Mouse (Mus musculus): ENCODE measurements at regions not wholly inside any gene's neighbourhood (a gene's known extent, or its start where the extent isn't known, plus 50 kb on each side); places are given as distances from the start of the nearest gene placed in this dataset.

DNA sequence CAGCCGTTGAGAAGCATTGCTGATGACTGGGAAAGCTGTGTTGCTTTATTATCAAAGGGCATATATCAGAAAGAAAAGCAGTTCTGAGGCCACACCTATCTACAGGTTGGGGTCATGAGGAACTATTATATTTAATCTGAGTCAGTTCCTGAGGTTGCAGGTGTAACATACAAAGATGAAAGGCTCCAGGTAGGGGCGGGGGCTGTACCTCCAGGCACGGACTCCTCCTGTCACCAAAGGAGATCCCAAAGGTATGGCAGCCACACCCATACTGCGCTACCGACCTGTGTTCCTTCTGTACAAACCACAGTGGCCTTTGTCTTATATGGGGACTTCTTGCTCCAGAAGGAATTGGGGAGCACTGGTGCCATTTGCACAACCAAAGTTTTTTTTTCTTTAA is 149.4 kb upstream of the Klf3 start:
- DNase-seq (ENCODE audit: low spot score in 2 of 2): no peak

DNA sequence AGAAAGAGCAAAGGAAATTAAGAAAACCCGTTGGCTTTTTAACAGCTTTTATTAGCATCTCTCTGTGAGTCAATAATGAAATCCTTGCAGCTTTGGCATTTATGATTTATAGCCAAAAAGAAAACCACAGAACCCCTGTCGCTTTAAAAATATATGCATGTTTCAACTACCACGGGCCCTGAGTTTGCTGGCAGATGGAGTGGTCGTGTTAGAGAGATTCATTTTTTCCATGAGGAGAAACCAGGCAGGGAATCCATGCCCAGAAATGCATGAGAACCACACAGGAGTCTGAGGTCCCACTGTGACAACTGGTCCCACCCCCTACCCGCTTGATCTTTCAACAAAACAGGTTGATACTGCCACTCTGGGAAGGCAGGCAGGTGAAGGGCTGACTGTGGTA is 147.9 kb upstream of the Klf3 start:
- DNase-seq (ENCODE audit: low spot score in 2 of 2): no peak

DNA sequence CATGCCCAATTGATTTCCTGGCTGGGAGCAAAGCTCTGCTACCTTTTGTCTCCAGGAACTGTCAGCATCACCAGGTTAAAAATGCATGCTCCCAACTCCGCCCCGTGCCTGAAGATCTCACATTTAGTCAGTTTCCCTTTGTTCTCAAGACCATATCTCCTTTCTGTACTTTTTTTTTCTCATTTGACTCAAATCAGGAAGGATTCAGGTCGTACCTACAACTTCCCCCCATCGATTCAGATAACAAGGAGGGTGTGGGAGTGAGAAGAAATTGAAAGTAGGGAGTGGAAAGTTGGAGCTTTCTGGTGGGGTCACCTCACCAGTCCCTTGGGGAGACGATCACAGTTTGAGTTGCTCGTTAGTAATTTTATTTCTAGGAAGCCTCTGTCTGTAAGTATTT is 141.2 kb upstream of the Klf3 start:
- no peak for DNase-seq (ENCODE audit: low spot score in 2 of 2)

DNA sequence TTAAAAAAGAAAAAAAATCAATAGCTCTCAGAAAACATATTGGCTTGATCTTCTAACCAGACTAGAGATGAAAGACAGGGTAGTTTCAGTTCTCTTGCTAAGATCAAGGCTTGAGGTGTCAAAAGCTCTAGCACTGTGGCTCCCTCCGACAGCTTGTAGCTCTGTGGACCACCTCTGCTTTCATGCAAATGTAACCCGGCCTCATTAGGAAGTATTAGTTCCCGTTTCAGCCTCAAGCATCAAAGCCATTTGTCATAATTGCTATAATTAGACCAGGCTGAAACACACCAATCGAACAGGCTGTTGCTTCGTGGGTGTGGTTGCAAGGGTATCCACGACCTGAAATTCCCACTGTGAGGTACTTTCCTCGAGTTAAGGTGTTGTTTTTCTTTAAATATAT is 140.7 kb upstream of the Klf3 start:
- no peak for DNase-seq (ENCODE audit: low spot score in 2 of 2)

DNA sequence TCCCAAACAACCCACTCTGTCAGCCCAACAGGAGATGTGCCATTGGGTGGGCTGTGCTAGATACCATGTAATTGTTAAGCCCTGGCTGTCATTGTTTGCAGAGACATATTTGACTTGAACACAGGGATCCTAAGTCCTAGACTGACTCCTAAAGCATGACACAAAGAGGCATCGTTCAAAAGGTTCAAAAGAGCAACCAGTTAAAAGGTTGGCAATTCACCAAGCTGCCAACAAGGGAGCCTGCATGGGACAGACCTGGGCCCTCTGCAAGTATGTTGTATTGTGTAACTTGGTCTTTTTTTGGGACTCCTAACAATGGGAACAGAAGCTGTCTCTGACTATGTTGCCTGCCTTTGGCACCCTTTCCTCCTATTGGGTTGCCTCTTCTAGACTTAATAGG is 139.4 kb upstream of the Klf3 start:
- no peak for DNase-seq (ENCODE audit: low spot score in 2 of 2)

DNA sequence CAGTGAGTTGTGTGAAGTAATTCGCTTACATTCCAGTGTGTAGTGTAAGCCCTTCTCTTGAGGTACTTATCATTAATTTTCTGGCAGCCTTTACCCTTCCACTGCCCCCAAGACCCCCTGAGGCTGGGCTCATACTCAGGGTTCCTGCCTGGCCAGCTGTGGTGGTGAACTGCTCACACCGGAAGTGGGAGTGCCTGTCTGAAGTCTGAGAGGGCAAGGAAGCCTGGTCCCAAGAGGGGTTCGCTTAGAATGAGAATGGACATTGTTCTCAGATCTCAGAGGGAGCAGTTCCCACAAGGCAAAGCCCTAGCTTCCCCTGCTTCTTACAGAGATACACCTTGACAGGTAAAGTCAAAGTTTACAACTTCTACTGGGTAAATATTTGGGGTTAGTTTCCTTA is 138.1 kb upstream of the Klf3 start:
- DNase-seq (ENCODE audit: low spot score in 2 of 2): no peak

DNA sequence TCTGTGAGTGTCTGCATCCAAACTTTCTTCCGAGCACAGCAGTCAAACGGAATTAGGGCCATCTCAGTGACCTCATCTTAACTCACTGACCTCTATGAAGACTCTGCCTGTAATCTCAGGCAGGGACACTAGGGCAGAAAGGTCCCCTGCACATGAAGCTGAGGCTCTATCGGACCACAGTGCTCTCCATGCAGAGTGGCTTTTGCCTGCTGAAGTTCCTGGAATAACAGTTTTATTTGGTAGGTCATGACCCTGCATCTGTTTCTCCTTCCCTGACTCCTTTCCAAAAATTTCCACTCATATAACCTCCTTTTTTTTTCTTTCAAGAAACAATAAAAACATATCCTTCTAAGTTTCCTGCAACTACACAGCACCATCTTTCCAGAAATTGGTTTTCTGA is 136.9 kb upstream of the Klf3 start:
- no peak for DNase-seq (ENCODE audit: low spot score in 2 of 2)

DNA sequence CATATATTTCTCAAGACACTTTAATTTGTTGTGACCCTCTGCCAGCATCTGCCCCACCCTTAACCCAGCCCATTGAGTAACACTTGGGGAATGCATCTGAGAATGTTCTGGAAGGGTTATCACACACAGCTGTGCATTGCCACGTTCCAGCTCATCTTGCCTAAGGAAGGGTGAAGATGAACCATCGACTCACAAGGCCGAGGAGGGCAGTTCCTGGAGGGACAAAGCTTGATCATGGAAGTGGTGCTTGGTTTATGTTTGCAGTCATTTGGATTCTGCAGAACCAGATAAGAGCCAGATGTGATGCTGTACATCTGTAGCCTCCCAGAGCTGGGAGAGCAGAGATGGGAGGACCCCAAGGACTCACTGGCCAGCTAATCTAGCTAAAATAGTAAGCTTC is 136.1 kb upstream of the Klf3 start:
- no peak for DNase-seq (ENCODE audit: low spot score in 2 of 2)

DNA sequence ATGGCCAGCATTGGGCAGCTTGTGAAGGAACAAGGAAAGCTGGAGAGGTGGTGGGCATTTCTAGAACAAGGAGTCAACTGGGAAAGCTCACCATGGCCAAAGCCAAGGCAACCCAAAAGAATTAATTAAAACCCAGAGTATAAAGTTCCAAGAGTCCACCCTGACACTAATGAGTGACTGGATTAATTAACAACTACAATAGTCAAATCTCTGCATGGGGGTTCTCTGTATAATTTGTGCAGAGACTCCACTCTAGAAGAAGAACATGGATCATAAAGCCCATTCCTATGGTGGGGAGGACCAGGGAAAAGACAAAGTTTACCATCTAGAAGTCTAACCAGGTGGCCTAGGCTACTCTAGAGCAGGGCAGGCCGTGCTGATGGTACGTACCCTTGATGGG is 129.3 kb upstream of the Klf3 start:
- DNase-seq (ENCODE audit: low spot score in 2 of 2): no peak

DNA sequence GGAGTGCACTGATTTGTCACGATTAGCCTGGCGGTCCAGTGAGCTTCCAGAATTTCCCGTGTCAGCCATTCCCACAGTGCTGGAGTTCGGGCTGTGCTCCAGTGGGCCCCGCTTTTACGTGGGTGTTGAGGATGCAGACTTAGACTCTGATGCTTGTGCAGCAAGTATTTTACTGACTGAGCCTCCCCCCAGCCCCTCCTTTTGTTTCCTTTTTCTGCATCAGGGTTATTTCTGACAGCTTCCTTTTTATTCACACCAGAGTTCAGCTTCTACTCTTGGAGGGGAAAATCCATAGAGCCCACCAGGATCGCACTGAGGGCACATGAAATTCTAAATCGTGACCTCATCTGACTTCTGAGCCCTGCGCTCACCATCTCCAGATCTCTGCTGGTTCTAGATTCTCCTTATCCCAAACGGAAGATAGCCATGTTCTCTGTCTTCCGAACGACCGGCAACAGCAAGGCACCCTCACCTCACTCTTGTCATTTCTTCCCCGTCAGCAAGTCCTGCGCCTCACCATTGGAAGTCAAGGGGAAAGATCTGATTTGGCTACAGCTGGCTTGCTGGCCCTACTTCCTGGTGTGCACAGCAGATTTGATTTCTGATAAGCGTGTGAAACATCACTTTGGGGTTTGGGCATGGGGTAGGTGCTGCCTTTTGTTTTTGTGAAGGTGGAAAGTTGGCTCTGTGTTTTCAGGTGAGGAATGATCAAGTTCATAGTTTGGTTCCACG is 126.8 kb upstream of the Klf3 start:
- DNase-seq (ENCODE audit: low spot score in 2 of 2): peak; percentile 35 to 43

DNA sequence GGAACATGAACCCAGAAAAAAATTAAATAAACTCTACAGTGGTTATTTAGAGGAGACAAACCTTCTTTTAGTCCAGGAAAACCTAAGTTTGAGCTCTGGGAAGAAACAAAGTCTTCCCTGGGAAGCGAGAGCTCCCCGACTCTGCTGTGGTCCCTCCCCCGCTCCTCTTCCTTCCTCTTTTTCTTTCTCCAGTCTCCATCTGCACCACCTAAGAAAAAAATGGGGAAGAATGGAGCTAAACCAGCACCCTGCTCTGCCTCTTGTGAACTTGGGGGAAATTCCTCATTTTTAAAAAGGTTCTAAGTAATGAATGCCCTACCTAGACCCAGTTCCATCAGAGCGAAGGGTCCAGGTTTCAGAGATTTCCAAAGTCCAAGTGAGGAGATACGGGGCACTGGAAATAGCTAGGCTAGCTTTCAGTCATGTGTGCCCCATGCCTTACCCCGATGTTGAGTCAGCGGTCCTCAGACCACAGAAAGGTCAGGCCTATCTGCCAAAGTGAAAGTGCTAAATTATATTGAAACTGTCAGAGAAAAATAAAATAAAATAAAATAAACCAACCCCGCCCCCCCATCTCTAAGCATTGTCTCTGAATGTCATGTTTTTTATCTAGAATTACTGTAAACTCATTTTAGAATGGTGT is 126.1 kb upstream of the Klf3 start:
- no peak for DNase-seq (ENCODE audit: low spot score in 2 of 2)

DNA sequence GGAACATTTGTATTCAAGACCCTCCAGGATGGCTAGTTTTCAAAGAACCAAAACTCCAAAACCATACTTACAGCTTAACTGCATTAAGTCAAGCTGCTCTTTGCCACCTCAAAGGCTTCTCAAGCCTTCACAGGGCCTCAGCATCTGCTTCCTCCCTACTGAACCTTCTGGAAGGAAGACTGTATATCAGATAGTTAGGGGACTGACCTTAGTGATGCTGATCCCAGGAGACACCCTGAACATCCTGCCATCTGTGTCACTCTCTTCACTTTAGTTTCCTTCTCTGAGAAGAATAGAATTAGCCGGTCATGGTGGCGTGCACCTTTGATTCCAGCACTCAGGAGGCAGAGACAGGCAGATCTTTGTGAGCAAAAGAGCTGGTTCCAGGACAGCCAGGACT is 124.5 kb upstream of the Klf3 start:
- no peak for DNase-seq (ENCODE audit: low spot score in 2 of 2)

DNA sequence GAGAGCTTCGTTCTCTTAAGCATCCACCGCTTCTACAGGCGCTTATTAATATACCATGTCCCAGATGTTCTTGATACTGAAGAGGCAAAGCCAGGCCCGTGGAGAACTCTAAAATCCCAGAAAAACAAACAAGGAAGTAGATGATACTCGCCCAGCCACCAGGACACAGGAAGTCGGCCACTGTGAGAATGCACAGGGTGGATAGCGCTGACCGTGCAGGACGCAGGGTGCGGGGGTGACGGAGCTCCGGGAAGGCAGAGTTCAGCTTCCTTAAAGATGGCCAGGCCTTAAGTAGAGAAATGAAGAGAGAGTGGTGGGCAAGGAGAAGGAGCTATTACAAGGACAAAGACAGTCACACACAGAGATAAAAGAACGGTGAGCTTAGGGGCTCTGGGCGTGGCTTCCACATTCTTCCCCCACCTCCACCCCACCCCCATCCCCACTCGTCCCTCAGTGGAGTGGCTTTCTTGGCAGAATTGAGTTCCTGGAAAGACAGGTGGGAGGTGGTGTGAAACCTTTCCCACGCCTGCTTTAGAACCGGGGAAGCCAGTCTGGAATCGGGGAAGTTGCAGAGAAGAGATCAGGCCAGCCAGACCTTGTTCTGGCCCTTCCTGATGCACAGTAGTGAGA is 123.1 kb upstream of the Klf3 start:
- peak in 1 of 2 experiments; percentile 60 for DNase-seq (ENCODE audit: low spot score in 2 of 2)

DNA sequence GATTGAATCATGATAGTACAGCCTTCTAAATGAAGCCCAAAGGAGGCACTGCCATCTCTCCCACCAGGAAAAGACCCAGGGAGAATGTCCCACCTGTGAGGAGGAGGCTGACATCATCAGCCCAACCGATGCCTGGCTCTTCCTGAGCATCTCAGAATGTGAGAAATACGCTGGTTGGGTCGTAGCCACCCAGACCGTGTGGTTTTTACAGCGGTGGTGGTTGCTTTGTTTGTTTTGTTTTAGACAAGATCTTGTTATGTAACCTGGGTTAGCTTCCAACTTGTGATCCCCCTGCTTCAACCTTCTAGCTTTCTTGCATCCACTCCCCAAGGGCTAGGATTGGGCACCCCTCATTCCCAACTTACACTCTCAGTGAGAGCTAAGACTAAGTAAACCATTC is 122.0 kb upstream of the Klf3 start:
- no peak for DNase-seq (ENCODE audit: low spot score in 2 of 2)

DNA sequence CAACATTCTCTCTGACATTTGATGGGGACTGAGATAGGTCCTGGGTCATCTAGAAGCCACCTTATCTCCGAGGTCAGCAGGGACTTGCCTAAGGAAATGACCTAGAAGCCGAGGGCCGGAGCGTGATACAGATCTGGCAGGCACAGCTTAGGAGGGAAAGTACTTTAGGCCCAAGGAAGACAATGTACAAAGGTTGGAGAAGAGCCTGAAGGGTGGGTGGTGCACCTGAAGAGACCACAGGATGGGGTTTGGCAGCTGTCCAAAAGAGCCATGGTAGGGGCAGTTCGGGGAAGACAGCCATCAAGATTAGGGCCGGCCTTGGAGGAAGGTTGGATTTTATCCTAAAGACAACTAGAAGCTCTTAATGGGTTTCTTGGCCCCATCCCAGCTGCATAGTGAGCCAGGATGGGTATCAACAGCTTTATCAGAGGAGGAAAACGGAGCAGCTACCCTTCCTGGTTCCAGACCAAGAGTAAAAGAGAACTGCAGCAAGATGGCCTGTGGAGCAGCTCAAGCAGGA is 120.8 kb upstream of the Klf3 start:
- no peak for DNase-seq (ENCODE audit: low spot score in 2 of 2)

DNA sequence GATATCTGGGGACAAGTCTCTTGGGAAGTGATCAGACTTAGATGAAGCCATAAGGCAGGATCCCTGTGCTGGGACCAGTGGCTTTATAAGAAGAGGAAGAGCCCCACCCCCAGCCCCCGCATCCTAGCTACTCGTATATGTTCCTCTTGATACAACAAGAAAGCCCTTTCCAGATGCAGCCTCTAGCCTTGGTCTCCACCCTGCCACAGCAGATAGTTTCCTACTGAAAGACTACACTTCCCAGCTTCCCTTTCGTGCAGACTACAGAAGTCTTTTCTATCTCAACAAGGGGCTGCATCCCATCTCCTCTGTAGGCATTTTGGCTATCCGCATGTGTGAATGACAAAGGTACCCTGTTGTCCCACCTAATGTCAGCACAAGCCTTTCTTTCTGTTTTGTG is 119.8 kb upstream of the Klf3 start:
- no peak for DNase-seq (ENCODE audit: low spot score in 2 of 2)

DNA sequence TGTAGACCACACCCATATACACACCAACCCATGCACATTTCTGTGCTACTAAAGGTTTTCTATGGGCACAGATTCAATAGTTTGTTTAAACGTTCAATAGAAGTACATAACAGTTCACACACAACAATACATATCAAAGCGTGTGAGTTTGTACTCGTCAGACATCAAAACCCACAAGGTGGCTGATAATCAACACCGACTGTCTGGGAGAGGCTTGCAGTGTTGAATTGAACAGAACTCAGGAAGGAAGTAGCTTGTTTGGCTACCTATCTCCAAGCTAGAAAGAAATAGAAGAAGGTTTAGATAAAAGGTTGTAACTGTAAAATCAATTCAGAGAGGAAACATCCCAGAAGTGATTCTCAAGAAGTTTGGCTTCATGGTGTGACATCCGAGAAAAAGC is 118.9 kb upstream of the Klf3 start:
- no peak for DNase-seq (ENCODE audit: low spot score in 2 of 2)

DNA sequence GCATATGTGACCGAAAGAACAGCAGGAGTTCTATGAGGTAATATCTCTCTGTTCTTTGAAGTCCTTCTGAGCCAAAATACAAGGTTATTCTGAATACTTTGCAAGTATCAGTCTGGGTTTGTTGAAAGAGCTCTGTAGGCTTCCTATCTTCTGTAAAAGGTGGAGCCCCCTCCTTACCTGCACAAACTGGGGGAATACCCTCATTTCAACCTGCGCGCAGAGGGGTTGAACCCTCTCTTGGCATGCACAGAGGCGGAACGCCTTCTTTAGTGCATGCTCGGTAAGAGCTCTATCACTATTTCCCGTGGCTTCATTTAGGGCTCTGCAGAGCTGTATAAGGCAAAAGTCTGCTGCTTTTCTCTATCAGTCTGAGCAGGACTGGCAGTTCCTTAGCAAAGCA is 113.0 kb upstream of the Klf3 start:
- DNase-seq (ENCODE audit: low spot score in 2 of 2): no peak

DNA sequence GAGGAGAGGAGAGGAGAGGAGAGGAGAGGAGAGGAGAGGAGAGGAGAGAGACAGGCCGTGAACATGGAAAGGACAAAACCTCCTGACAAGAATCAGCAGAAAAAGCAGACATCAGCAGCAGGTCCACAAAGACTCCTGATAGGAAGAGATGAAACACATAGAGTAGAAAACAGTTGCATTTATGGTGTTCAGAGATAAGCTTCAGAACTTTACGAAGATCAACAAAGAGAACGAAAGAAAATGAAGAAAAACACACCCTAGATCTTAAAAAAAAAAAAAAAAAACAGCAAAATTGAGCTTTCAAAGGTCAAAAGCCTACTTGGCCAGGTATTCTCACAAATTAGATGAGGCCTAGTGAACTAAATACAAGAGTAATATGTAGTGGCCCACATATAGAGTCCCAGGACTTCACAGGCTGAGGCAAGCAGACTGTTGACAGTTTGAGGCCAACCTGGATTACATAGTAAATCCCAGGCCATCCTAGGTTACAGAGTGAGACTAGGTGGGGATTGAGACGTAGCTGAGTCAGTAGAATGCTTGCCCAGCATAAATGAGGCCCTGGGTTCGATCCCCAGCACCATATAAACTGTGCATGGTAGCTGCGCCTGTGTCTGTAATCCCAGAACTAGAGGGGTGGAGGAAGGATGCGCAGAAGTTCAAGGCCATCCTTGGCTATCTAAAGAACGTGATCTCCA is 111.6 kb upstream of the Klf3 start:
- no peak for DNase-seq (ENCODE audit: low spot score in 2 of 2)

DNA sequence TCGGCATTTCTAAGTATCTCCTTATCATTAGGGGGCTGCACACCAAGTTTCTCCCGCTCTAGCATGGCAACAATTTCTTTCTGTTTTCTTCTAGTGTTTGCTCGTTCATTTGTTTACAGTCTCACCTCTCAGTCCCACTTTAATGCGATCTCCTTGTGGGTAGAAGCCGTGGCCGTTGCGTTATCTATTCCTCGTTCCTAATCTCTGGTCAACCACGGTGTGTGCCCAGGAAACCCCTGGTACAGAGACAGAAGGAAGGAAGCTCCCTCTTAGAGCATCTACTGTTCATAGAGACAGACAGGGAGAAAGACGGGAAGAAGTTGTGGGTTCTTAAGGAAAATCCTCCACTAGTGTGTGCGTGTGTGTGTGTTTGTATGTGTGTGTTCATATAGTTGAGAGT is 110.9 kb upstream of the Klf3 start:
- DNase-seq (ENCODE audit: low spot score in 2 of 2): no peak

DNA sequence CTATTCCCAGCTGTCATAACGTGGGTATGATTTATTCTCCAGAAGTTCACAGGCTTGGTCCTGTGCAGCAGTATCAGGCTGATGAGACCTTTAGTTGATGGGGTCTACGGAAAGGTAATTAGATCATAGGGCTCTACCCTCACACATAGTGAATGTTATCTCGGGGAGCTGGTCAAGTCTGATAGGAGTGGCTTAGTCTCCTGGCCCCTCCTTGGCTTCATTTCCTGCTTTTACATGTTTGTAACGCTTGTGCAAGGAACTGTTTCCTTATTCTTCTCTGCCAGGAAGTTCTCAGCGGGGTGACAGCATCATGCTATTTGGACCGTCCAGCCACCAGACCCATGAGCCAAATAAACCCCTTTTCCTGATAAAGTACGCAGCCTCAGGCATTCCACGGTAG is 109.6 kb upstream of the Klf3 start:
- DNase-seq (ENCODE audit: low spot score in 2 of 2): no peak

DNA sequence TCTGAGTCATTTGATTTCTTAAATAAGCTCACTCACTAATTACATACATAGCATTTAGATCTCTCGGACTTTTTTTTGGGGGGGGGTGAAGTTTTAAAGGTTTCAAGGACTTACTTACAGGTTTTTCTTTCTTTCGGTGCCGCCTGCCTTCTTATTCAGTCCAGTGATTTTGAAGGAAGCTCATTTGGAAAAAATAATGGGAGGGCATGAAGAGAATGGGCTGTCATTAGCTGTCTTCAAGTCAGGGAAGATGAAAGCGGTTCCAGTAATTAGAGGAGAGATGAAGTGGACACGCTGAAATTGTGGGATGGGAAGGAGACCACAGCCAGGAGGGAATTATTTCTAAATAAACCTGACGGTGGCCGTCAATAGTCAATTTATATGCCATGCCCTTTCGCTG is 108.6 kb upstream of the Klf3 start:
- no peak for DNase-seq (ENCODE audit: low spot score in 2 of 2)

DNA sequence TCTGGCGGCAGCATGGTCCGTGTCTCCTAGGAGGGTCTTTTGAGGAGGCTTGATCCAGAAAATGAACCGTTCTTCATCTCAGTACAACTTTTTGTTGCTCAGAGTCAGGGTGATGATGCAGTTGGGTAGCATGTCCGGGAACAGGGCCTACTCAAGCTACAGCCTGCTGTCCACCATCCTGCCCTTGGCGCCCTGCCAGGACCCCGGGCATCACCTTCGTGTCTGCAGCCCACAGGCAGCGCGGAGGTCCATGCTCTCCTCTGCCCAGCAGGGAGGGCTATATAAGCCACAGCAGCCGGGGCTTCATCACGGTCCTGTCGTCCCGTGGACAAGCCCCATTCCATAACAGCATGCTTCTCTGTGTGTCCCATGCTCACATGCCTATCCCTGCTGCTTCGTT is 107.1 kb upstream of the Klf3 start:
- DNase-seq (ENCODE audit: low spot score in 2 of 2): no peak

Data from right cerebral cortex, postnatal 10 days (tissue).